Mouse (Mus musculus) heart, embryonic 15.5 days (tissue): Measurements from ENCODE around the gene Tprn. TPM values are rescaled to one million over a fixed set of nuclear protein-coding genes. Genes with fewer than 3 reads are reported as not detected.
A peak's percentile ranks its signal among the peaks of the same experiment; 100 is the strongest.

Experiments used
- ATAC-seq: fragments of 200-750 bp; cut with Nextera tagmentation; replicated peaks from 2 replicates; pipeline ENCODE4 v1.8.0; 2017; ENCODE audit warnings: low read depth, moderate TSS enrichment; ENCODE audit not compliant: insufficient number of reproducible peaks, insufficient read depth, low FRiP score
- H3K27ac ChIP-seq: fragments of 300-500 bp; sonication (generic); 2 replicates; pipeline ENCODE4 v1.5.1; 2015; ENCODE audit warnings: mild to moderate bottlenecking, inconsistent platforms
- H3K27me3 ChIP-seq: fragments of 300-500 bp; sonication (generic); 2 replicates; pipeline ENCODE4 v1.6.1; 2015; ENCODE audit warnings: inconsistent platforms
- H3K36me3 ChIP-seq: fragments of 300-500 bp; sonication (generic); 2 replicates; pipeline ENCODE4 v1.6.1; 2015; ENCODE audit warnings: mild to moderate bottlenecking, inconsistent platforms
- H3K4me1 ChIP-seq: fragments of 300-500 bp; sonication (generic); replicated peaks from 2 replicates; pipeline ENCODE4 v1.6.1; 2015; ENCODE audit warnings: inconsistent platforms
- H3K4me2 ChIP-seq: fragments of 300-500 bp; sonication (generic); 2 replicates; pipeline ENCODE4 v1.6.1; 2015; ENCODE audit warnings: inconsistent platforms, mild to moderate bottlenecking, moderate library complexity
- H3K4me3 ChIP-seq: fragments of 300-500 bp; sonication (generic); 2 replicates; pipeline ENCODE4 v1.5.1; 2015; ENCODE audit warnings: mild to moderate bottlenecking, inconsistent platforms
- H3K9ac ChIP-seq: fragments of 300-500 bp; sonication (generic); 2 replicates; pipeline ENCODE4 v1.6.1; 2015; ENCODE audit warnings: mild to moderate bottlenecking, inconsistent platforms
- H3K9me3 ChIP-seq: fragments of 300-500 bp; sonication (generic); replicated peaks from 2 replicates; pipeline ENCODE4 v1.6.1; 2016; ENCODE audit warnings: inconsistent platforms
- WGBS: fragments of 180-500 bp; shearing (Covaris S2); methylation state at CpG from one replicate; pipeline ENCODE4 v1.1.7; 2015; ENCODE audit warnings: mixed read lengths; 5-methylcytosine and 5-hydroxymethylcytosine counted together
- polyA plus RNA-seq: library from polyadenylated mRNA; unstranded; fragments of >200 nt; fragmentation: Nextera tagmentation; extraction: Ambion mirVana; gene quantifications from 2 replicates; pipeline ENCODE4 v1.2.1, GENCODE M21; 2015

Tprn gene
- polyA plus RNA-seq, 1 experiment from 2014 or later: 3.6 TPM

GRCm38 (mm10) chr2:25266720-25267119 lies 4.3 kb downstream of the Tprn start:
- WGBS: 26% methylated on average over 2 of the region's 2 CpGs
- no peaks in the 10 kb centered on the region for H3K9me3 ChIP-seq
- peaks cover 15% of the 10 kb centered on the region for H3K27me3 ChIP-seq
- H3K4me2 ChIP-seq: 0 out of 2 replicates have a peak overlapping the region, but pooled peaks have one; percentile 31
- no peak overlapping the region for H3K27ac ChIP-seq
- no peak for ATAC-seq
- peaks cover 16% of the 10 kb centered on the region; the same call in 1 of the 2 replicates for H3K36me3 ChIP-seq
- H3K9ac ChIP-seq: no peak overlapping the region
- peaks cover 61% of the 10 kb centered on the region for H3K4me1 ChIP-seq
- no peak overlapping the region for H3K4me3 ChIP-seq

DNA sequence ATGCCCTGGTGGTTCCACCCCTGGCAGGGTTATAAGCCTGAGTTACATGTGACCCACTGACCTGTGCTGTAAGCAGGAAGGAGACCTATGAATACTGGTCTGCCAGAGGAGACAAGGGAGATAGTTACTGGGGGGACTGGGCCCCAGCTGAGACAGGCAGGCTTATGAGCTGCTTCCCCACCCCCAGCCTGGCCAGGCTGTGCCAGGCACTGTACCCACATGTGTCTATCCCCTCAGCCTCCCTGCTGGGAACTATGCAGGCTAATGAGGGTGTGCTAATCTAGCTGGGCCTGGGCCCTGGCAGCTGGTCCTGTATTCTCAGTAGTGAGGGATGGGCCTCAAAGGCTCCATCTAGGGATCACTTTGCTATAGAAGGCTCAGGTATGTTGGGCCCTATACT lies 4.8 kb downstream of the Tprn start:
- H3K27ac ChIP-seq: no peak overlapping the region
- peaks cover 58% of the 10 kb centered on the region for H3K4me1 ChIP-seq
- no peak for ATAC-seq
- H3K4me2 ChIP-seq: no peak overlapping the region
- no peak overlapping the region for H3K4me3 ChIP-seq
- peak overlapping the region; percentile 11; the same call in 1 of the 2 replicates for H3K9ac ChIP-seq
- no peaks in the 10 kb centered on the region for H3K9me3 ChIP-seq
- peaks cover 15% of the 10 kb centered on the region for H3K27me3 ChIP-seq
- peaks cover 16% of the 10 kb centered on the region; the same call in 1 of the 2 replicates for H3K36me3 ChIP-seq

DNA sequence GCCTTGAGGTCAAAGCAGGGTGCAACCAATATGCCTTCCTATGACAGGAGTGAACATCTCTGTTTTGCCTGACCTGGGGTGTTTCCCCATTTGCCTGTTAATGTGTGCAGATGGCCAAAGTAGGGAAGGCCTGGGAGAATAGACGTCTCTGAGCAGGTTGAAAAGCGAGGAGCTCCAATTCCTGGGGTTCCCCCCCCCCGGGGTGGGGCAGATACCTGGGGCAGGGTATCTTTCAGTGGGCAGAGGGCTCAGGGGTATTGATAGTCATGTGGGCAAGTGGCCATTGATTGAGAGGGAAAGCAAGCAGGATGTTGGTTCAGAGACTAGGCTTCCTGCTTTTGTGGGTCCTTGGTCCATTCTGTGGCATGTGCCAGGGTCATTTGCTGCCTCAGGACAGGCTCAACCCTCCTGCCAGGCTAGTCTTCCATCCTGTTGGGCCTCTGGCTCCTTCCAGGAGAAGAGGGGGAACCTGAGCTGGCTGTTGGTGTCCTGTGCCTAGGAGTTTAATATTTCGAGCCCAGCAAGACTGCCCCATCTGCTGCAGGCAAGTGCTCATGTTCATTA lies 5.4 kb downstream of the Tprn start:
- H3K4me2 ChIP-seq: no peak overlapping the region
- no peak overlapping the region for H3K27ac ChIP-seq
- 74% methylated on average over 4 of the region's 4 CpGs for WGBS
- H3K36me3 ChIP-seq: peaks cover 16% of the 10 kb centered on the region; the same call in 1 of the 2 replicates
- no peak overlapping the region for H3K4me3 ChIP-seq
- ATAC-seq: no peak
- peak overlapping the region; percentile 11; the same call in 1 of the 2 replicates for H3K9ac ChIP-seq
- no peaks in the 10 kb centered on the region for H3K9me3 ChIP-seq
- H3K27me3 ChIP-seq: peaks cover 15% of the 10 kb centered on the region
- peaks cover 57% of the 10 kb centered on the region for H3K4me1 ChIP-seq

DNA sequence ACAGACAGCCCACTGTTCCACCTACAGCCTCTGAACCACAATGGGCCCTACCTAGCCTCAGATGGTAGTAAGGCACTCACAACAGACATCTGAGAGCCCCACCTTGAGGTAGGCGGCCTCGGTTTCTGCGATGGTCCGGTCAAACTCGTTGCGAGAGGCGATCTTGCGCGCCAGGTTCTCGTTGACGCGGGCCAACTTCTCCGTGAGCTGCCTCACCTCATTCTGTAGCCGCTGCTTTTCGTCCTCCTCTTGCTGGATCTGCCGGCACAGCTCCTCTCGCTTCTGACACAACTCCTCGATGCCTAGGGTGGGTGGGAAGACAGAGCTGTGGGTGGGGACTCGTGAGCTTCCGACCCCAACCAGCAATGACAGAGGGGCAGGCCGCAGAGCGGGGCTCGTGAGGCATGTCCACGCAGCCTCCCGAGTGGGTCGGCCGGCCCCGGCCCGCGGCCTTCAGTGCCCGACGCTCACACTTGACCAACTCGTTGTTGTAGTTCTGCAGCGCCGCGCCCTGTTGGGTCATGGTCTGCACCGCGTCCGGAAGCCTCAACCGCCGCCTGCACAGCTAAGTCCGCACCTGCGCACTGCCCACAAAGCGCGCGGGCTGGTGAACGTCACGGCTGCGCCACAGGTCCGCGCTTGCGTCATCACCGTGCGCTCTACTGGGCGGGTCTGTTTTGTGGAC lies 9.6 kb downstream of the Tprn start, which contains the start of the genes Ssna1 and Anapc2:
Ssna1 (minus strand) TSS at position 612 of the 685 bp plus-strand sequence.
Anapc2 (plus strand) TSS at position 652 of the 685 bp plus-strand sequence.
- no peaks in the 10 kb centered on the region for H3K9me3 ChIP-seq
- under 1% methylated on average over 55 of the region's 55 CpGs for WGBS
- H3K4me1 ChIP-seq: peaks cover 30% of the 10 kb centered on the region
- H3K27me3 ChIP-seq: no peaks in the 10 kb centered on the region
- peak within 1 kb of the TSS; percentile 88 for H3K9ac ChIP-seq
- H3K36me3 ChIP-seq: peaks cover 51% of the 10 kb centered on the region
- peak within 1 kb of the TSS; percentile 92 for H3K27ac ChIP-seq
- peak within 1 kb of the TSS; percentile 96 for H3K4me3 ChIP-seq
- peak within 1 kb of the TSS; percentile 92 for H3K4me2 ChIP-seq
- ATAC-seq: peak; percentile 97

- ATAC-seq: peak; percentile 30
- peak overlapping the region; percentile 96 for H3K4me3 ChIP-seq
- WGBS: under 1% methylated on average over 29 of the region's 29 CpGs
- peaks cover 56% of the 10 kb centered on the region for H3K36me3 ChIP-seq
- peak overlapping the region; percentile 75 for H3K9ac ChIP-seq
- H3K4me2 ChIP-seq: peak overlapping the region; percentile 92
- peak overlapping the region; percentile 92 for H3K27ac ChIP-seq
- no peaks in the 10 kb centered on the region for H3K27me3 ChIP-seq
- H3K9me3 ChIP-seq: no peaks in the 10 kb centered on the region
- peaks cover 24% of the 10 kb centered on the region for H3K4me1 ChIP-seq
Measured at GRCm38 (mm10) chr2:25272515-25272914, 10.1 kb downstream of the Tprn start.

GRCm38 (mm10) chr2:25273010-25273409 lies 10.6 kb downstream of the Tprn start:
- peak overlapping the region; percentile 92 for H3K27ac ChIP-seq
- peak overlapping the region; percentile 96 for H3K4me3 ChIP-seq
- peaks cover 61% of the 10 kb centered on the region for H3K36me3 ChIP-seq
- no peaks in the 10 kb centered on the region for H3K9me3 ChIP-seq
- WGBS: 28% methylated on average over 15 of the region's 16 CpGs
- no peak for ATAC-seq
- H3K4me2 ChIP-seq: peak overlapping the region; percentile 92
- H3K4me1 ChIP-seq: peaks cover 21% of the 10 kb centered on the region
- H3K27me3 ChIP-seq: no peaks in the 10 kb centered on the region
- H3K9ac ChIP-seq: peak overlapping the region; percentile 75

DNA sequence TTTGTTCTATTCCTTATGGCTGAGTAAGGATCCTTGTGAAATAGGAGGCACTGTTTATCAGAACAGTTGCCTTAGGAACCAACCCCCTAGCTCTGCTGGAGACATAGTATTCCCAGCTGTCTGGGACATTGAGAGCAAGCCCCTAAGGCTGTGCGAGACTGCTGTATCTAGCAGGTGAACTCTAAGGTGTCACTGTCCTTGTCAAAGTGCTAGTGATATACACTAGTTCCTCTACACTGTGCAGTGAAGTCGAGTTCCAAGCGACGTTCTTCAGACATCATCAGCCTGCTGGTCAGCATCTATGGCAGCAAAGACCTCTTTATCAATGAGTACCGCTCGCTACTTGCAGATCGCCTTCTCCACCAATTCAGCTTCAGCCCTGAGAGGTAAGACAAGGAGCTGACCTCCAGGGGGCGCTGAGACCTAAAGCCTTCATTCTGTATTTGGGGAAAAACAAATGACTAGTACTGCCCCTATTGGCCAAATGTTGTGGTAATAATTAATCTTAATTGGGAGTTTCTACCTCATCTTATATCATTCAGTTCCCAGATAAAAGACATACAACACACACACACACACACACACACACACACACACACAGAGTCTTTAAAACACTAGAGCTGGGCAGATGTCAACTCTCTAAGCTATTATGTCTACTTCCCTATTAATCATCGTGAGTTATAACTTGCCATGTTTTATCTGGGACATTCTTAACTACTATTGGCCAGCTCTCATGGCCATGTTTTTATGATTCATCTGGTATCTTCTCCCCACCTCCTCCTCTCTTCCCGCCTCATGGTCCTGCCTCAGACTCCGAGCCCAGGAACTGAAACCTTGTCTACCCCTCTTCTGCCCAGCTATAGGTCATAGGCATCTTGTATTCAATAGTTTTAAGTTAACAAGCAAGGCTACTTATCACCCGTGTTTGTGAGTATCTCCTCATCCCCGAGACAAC lies 16.8 kb downstream of the Tprn start:
- no peak for ATAC-seq
- Histone ChIP-seq H3K4me3 (no peak overlapping the region), H3K36me3 (peaks cover 97% of the 10 kb centered on the region), H3K9ac (no peak overlapping the region), H3K9me3 (no peaks in the 10 kb centered on the region), H3K27ac (no peak overlapping the region), H3K4me2 (no peak overlapping the region), H3K4me1 (no peaks in the 10 kb centered on the region), H3K27me3 (no peaks in the 10 kb centered on the region)
- 61% methylated on average over 13 of the region's 13 CpGs for WGBS

DNA sequence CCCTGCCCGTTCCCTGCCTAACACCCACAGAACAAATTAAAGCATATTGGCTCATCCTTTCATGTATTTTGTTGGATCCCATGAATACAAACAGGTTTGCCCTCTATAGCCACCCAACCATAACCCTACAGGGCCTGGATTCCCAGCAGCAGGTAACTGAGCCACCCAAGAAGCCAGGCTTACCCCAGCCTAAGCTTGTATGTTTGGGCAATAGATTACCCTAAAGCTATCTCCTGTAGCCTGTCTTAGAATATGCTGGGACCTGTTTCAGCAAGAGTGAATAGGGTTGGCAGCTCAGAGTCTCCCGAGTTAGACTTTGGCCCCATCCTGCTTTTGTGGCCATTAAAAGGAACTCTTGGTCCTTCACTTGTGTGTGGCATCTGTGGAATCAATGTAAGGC lies 23.1 kb downstream of the Tprn start:
- Histone ChIP-seq H3K4me3 (no peak overlapping the region), H3K36me3 (peaks cover 54% of the 10 kb centered on the region), H3K4me1 (peaks cover 24% of the 10 kb centered on the region), H3K4me2 (no peak overlapping the region), H3K9me3 (no peaks in the 10 kb centered on the region), H3K27me3 (peaks cover 29% of the 10 kb centered on the region), H3K9ac (no peak overlapping the region), H3K27ac (no peak overlapping the region)
- no peak for ATAC-seq
- whole genome bisulfite sequencing: 80% methylated on average over 2 of the region's 2 CpGs

GRCm38 (mm10) chr2:25286314-25286713 lies 23.9 kb downstream of the Tprn start:
- 50% methylated on average over 1 of the region's 1 CpGs for WGBS
- Histone ChIP-seq H3K9ac (no peak overlapping the region), H3K27ac (peak overlapping the region; percentile 13; the same call in 1 of the 2 replicates), H3K4me1 (peaks cover 28% of the 10 kb centered on the region), H3K4me2 (no peak overlapping the region), H3K4me3 (no peak overlapping the region), H3K36me3 (peaks cover 46% of the 10 kb centered on the region), H3K27me3 (peaks cover 37% of the 10 kb centered on the region), H3K9me3 (no peaks in the 10 kb centered on the region)
- ATAC-seq: no peak

- H3K36me3 ChIP-seq: peaks cover 41% of the 10 kb centered on the region
- peak overlapping the region; percentile 13; the same call in 1 of the 2 replicates for H3K27ac ChIP-seq
- peaks cover 32% of the 10 kb centered on the region for H3K4me1 ChIP-seq
- 42% methylated on average over 7 of the region's 7 CpGs for WGBS
- H3K4me2 ChIP-seq: no peak overlapping the region
- H3K4me3 ChIP-seq: no peak overlapping the region
- no peak; the same call in 1 of the 2 replicates for ATAC-seq
- H3K27me3 ChIP-seq: peaks cover 44% of the 10 kb centered on the region
- H3K9ac ChIP-seq: no peak overlapping the region
- H3K9me3 ChIP-seq: no peaks in the 10 kb centered on the region
Measured at GRCm38 (mm10) chr2:25286837-25287636, 24.6 kb downstream of the Tprn start.
